Mouse (Mus musculus): ENCODE data around the gene Akna.

The Akna gene

DNA sequence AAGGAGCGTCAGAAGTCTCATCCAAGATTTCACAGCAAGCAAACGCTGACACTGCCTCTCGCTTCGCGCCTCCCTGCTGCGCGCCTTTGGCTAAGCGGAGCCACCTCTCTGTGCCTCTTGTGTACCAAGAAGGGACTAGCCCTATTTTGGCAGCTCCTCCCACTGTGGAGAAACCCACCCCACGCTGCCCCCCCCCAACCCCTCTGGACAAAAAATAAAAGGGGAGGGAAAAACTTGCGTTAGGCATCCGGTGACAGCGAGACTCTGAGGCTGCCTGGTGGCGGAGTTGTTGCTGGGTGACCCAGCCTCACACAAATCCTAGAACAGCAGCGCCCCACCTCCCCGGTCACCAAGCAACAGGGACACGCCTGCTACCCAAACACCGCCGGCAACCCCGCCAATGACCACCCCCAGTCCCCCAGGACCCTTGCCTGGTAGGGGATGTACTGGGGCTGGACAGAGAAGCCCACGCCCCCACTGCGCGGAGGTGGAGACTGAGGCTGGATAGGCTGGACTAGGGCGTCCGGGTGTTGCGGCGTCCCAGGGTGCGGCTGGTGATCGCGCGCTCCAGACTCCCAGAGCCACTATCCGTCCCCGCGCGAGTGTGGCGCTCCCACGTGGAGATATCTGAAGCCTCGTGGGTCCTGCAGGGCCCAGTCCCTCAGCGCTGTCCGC is 6.9 kb upstream of the Akna start:
- DNase-seq, result peak; percentile 78 to 83

DNA sequence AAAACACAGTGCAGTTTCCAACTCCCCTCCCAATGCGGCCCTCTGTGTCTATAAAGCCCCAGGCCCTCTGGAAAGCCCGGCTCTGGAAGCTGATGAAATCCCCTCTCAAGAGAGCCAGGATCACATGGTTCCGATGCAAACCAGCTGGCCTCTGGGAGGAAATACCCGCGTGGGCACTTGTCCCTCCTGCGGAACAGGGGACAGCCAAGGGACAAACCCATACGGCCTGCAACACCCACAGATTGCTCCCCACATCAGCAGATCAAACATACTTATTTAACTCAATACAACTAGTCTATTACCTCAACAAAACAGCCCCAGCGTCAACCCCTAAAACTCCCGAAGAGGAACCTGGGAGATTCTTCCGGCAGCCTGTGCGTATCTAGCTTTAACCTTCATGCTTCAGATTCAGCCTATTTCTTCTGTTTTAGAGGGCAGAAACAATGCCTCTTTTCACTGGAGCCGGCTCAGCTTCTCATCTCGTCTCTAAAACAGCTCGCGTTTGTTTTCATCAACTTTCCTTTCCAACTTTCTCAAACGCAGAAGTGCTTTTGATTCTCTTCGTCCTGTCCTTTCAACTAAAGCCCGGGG is 6.3 kb upstream of the Akna start:
- DNase-seq, result peak; percentile 49 to 64

DNA sequence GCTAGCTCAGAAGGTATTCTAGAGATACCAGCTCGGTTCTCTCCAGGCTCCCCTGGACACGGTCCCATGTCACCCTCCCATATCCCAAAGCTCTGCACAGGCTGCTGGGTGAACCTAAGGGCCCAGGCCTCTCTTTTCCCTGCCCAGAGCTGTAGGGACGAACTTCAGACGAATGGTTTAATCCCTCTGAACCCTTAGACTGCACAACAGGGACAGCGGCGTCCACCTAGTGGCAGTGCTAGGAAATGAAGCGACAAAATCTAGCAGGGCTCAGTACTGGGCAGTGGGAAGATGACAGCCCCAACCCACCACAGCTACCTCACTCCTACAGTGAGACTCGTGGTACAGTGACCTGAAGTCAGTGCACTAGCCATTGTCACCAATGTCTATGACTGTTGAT is 5.5 kb upstream of the Akna start:
- DNase-seq, result peak; percentile 74 to 83

DNA sequence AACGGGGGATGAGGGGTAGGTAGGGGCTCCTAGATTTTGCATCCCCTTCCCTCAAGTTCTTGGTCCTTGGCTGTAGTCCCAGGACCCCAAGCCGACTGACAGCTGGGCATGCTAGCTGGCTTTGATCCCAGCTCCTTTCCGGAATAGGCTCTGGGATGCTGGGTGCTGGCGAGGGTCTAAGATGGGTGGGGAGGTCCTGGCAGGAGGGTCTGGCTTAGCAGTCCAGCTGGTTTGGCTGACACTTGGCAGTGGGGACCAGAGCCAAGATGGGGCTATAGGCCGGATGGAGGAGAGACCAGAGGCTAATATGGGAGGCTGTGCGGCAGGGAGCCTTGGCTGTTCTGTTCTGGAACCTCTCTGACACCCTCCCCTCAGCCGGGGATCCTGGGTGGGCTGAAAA is 5.1 kb upstream of the Akna start:
- DNase-seq, result peak; percentile 42 to 76

DNA sequence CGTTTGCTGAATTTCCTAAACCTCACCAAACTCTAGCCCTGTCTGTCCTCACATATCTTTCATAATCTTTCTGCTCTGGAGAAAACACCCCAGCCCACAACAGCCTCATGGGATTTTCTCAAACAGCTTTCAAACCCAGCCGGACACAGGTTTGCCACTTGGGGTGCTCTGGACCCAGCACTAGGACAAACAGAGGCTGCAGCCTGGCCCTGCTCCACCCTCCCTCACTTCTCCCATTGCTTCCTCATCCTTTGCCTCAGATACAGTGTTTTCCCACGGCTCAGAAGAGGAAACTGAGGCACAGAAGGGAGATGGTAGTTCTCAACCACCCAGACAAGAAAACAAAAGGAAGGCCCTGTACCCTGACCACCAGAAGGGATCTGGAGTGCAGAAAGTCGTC is 2.5 kb upstream of the Akna start:
- DNase-seq, result peak in 1 of 2 experiments; percentile 25

DNA sequence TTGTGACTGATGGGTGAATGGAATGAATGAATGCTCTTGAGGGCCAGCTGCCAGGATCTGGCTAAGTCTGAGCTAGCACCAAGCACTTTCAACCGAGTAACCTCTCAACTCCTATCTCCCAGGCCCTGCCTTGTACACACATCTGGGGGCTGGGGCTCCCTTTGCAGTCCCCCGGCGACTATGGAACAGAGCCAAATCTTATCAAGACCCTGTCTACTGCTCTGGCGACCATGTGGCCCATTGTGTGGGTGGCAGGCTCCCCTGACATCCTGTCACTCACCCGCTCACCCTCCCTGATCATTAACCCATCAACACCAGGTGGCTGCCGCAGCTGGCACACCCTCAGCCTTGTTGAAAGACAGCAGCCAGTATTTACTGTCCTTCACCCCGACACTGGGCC is 1.9 kb upstream of the Akna start:
- peak in 1 of 2 experiments; percentile 54 for DNase-seq

DNA sequence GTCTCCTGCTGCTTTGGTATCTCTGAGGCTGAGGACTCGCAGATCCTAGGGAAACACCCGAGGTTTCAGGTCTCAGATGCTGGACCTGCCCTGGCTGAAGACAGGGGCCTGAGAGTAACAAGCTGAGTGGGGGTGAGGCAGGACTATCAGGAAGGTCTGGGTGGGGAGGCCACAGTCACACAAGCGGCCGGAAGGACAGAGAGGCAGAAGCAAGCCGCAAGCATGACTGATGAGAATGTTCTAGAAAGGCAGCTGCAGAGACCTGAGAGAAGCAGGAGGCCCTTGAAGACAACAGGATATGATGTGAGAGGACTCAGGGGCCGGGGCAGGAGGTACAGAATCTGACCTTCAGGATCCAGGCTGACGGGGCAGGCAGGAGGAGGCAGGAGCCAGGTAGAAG is 1.1 kb upstream of the Akna start:
- peak; percentile 55 to 57 for DNase-seq

DNA sequence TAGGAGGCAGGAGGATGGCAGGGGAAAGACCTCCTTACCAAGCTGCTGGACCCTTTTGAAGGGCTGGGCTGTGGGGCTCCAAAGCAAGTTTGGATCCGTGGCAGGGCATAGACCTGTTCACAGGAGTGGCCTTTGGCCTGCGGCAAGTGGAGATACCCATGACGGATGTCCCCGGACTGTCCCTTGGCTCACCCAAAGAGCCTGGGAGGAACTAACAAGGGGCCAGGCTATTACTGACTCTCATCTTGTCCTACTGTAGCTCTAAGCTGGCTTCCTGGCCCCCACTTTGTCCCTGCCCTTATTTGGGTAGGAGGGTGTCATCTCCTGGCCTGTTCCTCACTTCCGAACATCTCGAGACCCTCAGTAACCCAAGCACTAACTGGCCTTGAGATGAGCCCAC is 596 bp downstream of the Akna start:
- no peak for DNase-seq

DNA sequence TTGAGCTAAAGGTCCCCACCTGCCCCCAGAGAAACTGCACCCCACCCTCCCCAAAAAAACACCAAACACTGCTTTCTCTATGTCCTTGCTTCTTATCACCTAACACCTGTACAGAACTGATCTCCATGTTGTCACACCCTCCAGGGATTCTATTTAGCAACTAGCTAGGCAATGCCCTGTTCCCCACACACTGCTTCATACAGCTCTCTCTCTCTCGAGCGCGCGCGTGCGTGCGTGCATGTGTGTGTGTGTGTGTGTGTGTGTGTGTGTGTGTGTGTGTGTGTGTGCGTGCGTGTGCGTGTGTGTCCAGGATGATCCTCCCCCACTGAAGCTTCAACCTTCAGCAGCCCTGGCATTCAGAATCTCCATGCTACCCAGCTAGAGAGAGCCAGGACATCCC is 1.1 kb downstream of the Akna start:
- DNase-seq, result no peak

DNA sequence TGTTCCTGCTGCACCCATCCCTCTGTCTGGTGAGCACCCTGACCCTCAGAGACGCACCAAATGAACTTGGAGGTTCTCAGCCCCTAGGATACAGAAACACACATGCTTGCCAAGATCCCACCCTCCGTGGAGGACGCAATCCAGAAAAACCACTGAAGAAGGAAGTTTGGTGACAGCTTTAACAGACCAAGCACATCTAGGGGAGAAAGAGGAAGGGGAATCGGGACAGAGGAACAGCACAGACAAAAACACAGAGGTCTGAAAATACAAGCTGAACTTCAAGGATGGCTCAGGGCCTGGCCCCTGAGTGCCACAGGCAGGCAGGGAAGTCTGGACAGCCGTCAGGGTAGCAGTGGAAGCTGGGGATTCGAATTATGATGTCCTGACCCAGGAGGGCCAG is 1.5 kb downstream of the Akna start:
- peak; percentile 29 to 48 for DNase-seq

DNA sequence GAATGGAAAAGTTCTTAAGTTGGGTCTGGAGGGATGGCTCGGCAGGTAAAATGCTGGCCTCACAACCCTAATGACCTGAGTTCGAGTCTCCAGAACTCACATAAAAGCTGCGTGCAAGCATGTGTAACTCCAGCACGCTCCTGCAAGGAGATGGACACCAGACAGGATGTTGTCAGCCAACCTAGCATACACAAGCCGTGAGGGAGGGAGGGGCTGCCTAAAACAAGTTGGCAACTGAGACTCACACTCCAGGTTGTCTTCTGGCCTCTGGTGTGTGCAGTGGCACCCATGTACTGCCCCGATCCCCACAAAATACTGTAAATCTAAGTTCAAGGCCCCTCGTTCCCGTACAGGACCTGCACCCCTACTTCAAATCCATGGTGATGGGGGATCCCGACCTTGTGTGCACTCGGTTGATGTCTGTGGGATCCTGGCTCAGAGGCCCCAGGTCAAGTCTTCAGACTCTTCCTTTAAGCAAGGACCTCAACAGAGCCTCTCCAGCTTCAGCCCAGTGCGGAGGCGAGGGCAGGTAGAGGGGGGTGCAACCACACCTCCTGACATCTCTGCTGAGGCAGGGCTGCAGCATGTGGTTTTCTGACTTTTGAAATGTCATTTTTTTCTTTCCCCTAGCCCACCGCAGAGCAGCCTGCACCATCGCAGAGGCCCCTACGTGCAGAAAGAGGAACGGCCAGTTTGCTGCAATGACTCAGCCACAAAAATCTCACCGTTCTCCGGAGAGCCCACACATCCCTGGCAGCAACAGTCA is 2.4 kb downstream of the Akna start:
- DNase-seq, result peak; percentile 59 to 62

DNA sequence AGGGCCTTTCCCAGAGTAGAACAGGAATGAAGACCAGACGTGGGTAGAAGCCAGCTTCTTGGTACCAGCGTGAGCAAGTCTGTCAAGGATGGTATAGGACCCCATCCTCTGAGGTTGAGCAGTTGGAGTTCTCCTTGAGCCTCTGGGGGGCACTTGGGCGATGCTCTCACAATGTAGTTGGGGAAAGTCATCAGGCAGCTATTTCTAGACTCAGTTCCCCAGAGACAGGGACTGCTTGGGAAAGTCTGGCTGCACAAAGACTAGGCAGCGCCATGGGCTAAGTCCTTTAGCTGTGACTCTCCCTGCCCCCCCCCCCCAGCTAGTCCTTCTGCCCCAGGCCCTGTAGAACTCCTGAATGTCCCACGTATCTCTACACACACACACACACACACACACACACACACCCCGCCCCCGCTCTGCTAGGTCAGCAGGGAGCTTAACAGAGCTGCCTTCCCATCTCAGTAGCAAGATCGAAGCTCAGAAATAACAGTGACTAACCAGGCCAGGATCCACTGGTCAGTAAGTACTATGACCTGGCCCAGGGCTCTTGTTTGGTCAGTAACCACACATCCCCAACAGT is 3.4 kb downstream of the Akna start:
- DNase-seq, result no peak

DNA sequence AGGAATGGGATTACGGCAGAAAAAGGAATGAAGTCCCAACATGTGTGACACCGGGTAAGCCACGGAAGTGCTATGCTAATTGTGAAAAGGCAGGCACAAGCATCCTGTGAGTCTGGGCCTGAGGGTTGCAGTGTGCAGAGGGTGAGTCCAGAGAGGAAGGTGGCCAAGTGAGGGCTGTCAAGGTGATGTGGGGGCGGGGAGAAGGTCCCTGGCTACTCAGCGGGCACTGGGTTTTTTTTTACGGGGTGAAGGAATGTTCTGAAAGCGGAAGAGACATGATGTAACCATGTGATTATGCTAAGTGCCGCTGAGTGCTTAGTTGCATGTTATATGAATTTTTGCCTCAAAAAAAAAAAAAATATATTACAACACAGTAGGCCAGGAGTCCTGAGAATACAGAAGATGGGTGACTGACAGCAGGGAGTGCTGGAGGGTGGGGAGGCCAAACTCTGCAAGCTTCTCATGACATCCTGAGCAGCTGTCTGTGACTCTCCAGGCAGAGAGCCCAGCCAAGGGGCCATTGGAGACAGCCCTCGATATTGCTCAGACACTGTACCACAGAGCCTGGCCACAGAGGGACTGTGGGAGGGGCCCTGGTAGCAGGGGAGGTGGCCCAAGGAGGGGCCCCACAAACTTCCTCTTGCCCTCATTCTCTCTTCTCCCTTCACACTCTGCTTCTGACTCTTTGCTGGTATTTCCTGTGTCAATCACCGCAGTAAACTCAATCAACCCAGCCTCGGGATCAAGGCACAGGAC is 4.1 kb downstream of the Akna start:
- peak; percentile 74 to 82 for DNase-seq

DNA sequence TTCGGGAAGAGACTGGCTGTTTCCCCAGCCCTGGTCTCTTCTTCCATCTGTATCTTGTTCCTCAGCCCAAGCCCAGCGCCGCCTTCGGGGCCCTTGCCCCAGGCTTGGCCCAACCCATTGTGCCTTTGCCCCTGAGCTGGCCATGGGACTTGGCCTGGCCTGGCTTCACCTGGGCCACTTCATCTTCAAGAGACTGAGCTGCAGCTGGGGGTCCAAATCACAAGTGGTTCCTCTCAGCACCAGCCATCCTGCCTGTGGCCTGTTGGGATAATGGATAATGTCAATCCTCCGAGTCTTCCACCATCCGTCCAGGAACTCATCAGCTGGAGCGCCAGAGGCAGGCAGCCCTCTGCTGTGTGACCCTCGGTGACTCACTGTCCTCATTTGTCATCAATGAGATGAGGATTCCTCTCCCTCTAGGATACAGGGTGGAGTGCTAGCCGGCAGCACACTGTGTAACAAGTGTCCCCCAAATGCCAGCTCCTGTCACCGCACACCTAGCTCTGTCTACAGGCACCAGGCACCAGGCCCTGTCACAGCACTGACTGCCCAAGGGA is 5.1 kb downstream of the Akna start:
- no peak for DNase-seq

DNA sequence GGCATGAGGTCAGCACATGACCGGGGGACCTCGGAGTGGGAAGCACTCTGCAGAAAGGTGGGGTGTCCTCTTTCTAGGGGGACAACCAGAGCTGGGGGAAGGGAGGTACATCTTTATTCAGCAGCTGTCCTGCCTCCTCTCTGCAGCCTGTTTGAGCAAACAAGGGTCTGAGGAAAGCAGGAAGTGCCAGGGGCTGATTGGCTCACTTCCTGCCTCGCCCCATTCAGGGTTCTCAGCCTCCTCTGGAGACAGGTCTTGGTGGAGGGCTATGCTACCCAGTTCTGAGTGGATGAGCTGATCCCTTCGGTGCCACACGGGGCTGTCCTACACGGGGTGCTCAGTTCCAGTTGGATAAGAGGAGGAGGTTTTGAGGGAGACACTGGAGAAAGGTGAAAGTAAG is 11.8 kb downstream of the Akna start:
- peak; percentile 62 to 66 for DNase-seq

DNA sequence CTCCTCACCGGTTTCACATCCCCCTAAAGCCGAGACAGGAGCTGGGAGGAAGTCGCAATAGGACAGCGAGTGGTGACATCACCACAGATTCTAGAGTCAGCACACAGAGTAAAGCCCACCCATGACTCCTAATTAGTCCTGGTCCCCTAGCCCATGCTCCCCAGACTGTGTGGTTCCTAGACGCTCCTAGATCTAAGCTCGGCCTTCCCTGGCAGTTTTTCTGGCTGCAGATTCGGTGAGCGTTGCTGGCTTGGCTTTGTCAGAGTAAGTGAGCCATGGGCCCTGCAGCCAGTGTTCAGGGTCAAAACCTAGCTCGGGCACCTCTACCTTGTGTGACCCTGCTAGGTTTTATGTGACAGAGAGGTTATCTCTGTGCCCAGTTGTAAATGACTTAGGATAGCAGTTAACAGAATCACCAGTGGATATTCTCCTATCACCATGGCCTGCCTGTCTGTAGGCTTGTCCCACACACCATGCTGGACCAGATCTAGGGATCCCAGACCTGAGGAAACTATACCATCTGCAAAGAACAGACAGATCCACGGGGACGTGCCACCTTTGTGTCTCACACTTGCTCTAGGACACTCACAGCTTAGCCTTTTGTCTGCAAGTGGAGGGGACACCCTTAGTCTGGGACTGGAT is 13.1 kb downstream of the Akna start:
- DNase-seq, result no peak

DNA sequence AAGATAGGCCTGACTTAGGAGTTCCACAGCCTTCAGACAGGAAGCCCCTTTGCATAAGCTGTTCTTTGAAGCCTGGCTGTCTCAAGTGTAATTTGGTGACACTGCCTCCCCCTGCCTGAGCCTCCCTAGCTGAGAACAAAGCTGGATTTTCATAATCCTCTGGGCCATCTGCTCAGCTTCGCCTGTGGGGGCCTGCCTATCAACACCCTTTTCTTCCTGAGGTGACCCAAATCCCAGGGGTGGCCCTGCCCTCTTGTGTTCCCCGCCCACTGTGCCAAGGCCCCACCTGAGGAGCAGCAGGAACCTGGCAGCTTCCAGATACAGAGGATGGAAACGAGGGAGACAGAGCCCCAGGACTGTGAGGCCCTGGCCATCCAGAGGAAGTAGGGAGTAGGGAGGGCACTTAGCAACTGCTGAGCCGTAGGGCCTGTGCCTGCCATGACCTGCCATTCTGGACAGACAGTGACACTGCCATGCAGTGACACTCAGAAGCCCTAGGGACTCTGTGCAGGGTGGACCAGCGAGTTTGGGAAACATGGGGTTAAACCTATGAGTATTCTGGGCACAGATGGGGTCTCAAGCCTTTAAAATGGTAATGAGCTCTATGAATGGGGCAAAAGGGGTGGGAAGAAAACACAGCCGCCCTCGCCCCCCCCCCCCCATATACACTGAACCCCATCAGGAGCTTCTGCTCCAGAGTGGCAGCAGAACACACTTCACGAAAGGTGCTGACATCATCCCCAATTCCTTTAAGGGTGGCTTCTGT is 13.8 kb downstream of the Akna start:
- DNase-seq, result no peak

DNA sequence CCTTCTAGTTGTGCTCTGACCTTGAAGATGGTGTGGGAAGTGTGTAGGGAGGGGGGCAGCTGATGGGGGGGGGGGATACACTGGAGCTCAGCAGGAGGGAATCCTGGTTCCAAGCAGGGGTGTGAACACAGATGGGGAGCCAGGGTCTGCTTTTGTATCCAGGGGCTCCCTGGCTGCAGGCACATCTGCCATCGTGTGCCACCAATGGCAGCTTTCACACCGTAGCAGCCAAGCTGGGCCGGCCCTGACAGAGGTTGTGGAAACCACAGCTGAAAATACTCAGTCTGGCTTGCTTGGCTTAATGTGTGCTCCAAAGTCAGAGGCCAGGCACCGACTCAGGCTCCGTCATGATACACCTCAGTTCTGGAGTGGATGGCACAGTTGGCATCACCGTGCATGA is 15.1 kb downstream of the Akna start:
- no peak for DNase-seq

DNA sequence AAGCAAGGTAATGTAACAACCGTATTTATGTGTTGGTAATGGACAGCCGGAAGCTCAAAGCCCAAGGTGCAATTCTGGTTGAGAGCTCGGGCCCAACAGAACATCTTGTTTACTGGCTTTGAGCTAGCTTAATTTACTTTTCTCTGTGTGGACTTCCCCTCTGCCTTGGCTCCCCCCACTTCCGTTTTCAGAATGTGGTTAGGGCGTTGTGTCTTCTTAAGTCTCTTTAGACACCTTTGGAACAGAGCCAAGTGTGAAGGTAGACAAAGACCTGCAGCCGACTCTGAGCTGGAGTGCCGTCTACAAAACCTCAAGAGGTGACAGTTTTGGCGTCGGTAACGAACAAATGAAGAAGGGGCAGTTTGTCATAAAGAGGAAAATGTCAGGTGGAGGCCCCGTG is 17.4 kb downstream of the Akna start:
- peak in 1 of 2 experiments; percentile 59 for DNase-seq

DNA sequence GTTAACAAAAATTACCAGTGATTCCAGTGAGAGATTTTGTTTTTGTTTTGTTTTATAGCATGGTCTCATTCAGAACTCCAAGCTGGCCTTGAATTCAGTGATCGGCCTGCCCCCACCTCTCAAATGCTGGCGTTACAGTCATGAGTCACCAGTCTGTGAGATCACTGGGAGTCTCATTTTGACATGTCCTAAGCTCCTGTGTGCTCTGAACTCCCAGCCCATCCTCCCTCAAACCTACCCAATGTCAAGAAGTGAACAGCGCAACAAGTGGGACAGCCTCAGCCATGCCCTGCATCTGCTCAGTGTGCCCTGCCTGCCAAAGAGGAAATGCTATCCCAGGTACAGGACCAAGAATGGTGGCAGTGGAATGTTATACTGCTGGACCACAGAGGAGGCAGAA is 17.9 kb downstream of the Akna start:
- no peak for DNase-seq

DNA sequence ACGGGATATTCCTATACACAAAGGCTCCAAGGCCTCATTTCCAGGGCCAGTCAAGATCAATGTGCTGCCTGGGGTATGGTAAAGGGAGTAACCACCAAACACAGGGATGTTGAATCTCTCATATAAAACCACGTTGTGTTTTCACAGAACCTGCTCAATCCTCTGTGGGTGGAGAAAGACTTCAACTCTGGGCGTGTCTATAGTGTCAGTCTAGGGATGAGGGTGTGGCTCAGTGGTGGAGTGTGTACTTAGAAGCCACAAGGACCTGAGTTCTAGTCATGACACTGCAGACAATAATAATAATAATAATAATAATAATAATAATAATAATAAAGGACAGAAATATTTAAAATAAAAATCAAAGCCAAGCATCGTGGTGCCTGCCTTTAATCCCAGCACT is 18.9 kb downstream of the Akna start:
- no peak for DNase-seq

DNA sequence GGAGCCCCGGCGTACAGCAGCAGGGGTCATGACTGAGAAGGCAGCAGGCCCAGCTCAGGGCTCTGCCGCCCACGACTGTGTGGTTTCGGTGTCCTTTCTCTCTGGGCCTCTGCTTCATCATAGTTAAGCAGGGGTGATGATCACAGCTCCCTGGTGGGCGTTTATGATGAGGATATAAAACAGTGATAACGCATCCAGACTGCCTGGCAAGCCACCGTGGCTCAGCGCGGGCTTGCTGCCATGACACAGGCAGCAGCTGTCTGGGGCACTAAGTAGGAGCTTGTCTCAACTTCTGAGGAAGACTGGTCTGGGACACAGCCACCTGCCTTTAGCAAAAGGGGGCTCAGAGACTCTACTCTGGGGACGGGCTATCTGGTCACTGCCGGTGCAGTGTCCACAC is 19.7 kb downstream of the Akna start:
- DNase-seq, result no peak

Data from lung, postnatal 4 days (tissue).